Mouse (Mus musculus): ENCODE data around the gene Tiprl.

- no peak for TF ChIP-seq POLR2A (IDR thresholded peaks at IDR 0.05; ENCODE audit: low read depth, low read length)
- no peak for TF ChIP-seq CTCF (IDR thresholded peaks at IDR 0.05; ENCODE audit: extremely low read depth, insufficient read depth, insufficient read length, insufficient replicate concordance)
Observed at GRCm38 (mm10) chr1:165217023-165217589, 19.7 kb downstream of the Tiprl start.

All from spleen, adult 2 months (tissue).